Mouse (Mus musculus) small intestine, adult 2 months (tissue): ENCODE data around the gene Vldlr. TPM values are rescaled to one million over a fixed set of nuclear protein-coding genes. Genes with fewer than 3 reads are reported as not detected.

Source experiments
- H3K27ac ChIP-seq: fragments of 200-500 bp; 2 replicates; pipeline ENCODE4 v1.5.1; 2012; ENCODE audit warnings: low read depth, low read length, control low read depth, inconsistent platforms; ENCODE audit not compliant: insufficient read depth
- H3K27me3 ChIP-seq: fragments of 200-500 bp; 2 replicates; pipeline ENCODE4 v1.6.1; 2012; ENCODE audit warnings: mild to moderate bottlenecking, moderate library complexity, low read length, inconsistent platforms; ENCODE audit not compliant: control insufficient read depth, insufficient read depth
- H3K36me3 ChIP-seq: fragments of 200-500 bp; 2 replicates; pipeline ENCODE4 v1.6.1; 2012; ENCODE audit warnings: mild to moderate bottlenecking, low read length, control low read depth, inconsistent platforms; ENCODE audit not compliant: control insufficient read depth, insufficient read depth
- H3K4me1 ChIP-seq: fragments of 200-500 bp; 2 replicates; pipeline ENCODE4 v1.6.1; 2012; ENCODE audit warnings: low read length, inconsistent platforms, mixed read lengths; ENCODE audit not compliant: control insufficient read depth, insufficient read depth, insufficient read length
- H3K4me3 ChIP-seq: fragments of 200-500 bp; 2 replicates; pipeline ENCODE4 v1.5.1; 2012; ENCODE audit warnings: low read depth, mild to moderate bottlenecking, control low read depth, inconsistent platforms, low read length, moderate library complexity
- CTCF ChIP-seq: fragments of 200-500 bp; IDR thresholded peaks from 2 replicates; pipeline ENCODE4 v1.5.1; 2012; ENCODE audit warnings: low read depth, mild to moderate bottlenecking, control low read depth, inconsistent platforms, low read length, moderate library complexity, mixed read lengths; ENCODE audit not compliant: insufficient replicate concordance, insufficient read length; ENCODE audit errors: extremely low read depth
- POLR2A ChIP-seq: fragments of 200-500 bp; IDR thresholded peaks from 2 replicates; pipeline ENCODE4 v1.6.1; 2012; ENCODE audit warnings: low read depth, mild to moderate bottlenecking, control low read depth, inconsistent platforms, low read length, moderate library complexity
- WGBS: fragments of 180-500 bp; shearing (Covaris S2); methylation state at CpG from one replicate; pipeline ENCODE4 v1.1.7; 2018; 5-methylcytosine and 5-hydroxymethylcytosine counted together
- polyA plus RNA-seq: library from polyadenylated mRNA; depleted of rRNA; stranded (reverse); fragments of >200 nt; gene quantifications from 2 replicates; pipeline ENCODE4 v1.2.3, GENCODE M21; 2012; rRNA removed

Gene Vldlr
- 3.9 and 5.6 TPM in 2 replicates for polyA plus RNA-seq

- Histone ChIP-seq H3K36me3 (no peaks in the 10 kb centered on the region), H3K27ac (no peak within 1 kb of the TSS), H3K27me3 (peaks cover 13% of the 10 kb centered on the region), H3K4me3 (peak within 1 kb of the TSS; percentile 48), H3K4me1 (peaks cover 12% of the 10 kb centered on the region)
- 10% methylated on average over 11 of the region's 11 CpGs for WGBS
- TF ChIP-seq POLR2A (no peak), CTCF (no peak)
These were observed at the start of gene Vldlr for GRCm38 (mm10) chr19:27216318-27216717. Gene Vldlr (plus strand): TSS chr19:27216484.

GRCm38 (mm10) chr19:27167601-27168319 lies 48.5 kb upstream of the Vldlr start:
- TF ChIP-seq CTCF (no peak), POLR2A (no peak)
- H3K27me3 ChIP-seq = no peaks in the 10 kb centered on the region
- H3K4me1 ChIP-seq = no peaks in the 10 kb centered on the region
- no peak overlapping the region for H3K4me3 ChIP-seq
- H3K36me3 ChIP-seq = no peaks in the 10 kb centered on the region
- H3K27ac ChIP-seq = no peak overlapping the region
- WGBS = 53% methylated on average over 5 of the region's 5 CpGs

GRCm38 (mm10) chr19:27173836-27174235 lies 42.4 kb upstream of the Vldlr start:
- H3K4me1 ChIP-seq = no peaks in the 10 kb centered on the region
- no peak overlapping the region for H3K27ac ChIP-seq
- H3K27me3 ChIP-seq = no peaks in the 10 kb centered on the region
- TF ChIP-seq CTCF (no peak), POLR2A (no peak)
- 77% methylated on average over 2 of the region's 2 CpGs for WGBS
- H3K4me3 ChIP-seq = no peak overlapping the region
- no peaks in the 10 kb centered on the region for H3K36me3 ChIP-seq

GRCm38 (mm10) chr19:27175617-27176016 lies 40.7 kb upstream of the Vldlr start:
- WGBS = 37% methylated on average over 1 of the region's 1 CpGs
- Histone ChIP-seq H3K27me3 (no peaks in the 10 kb centered on the region), H3K4me3 (no peak overlapping the region), H3K4me1 (peaks cover 2% of the 10 kb centered on the region; the same call in 1 of the 2 replicates), H3K36me3 (no peaks in the 10 kb centered on the region), H3K27ac (no peak overlapping the region)
- TF ChIP-seq POLR2A (no peak), CTCF (no peak)

- TF ChIP-seq POLR2A = no peak
- no peak for TF ChIP-seq CTCF
- no peak overlapping the region for H3K27ac ChIP-seq
- no peaks in the 10 kb centered on the region for H3K27me3 ChIP-seq
- H3K36me3 ChIP-seq = no peaks in the 10 kb centered on the region
- H3K4me3 ChIP-seq = no peak overlapping the region
- H3K4me1 ChIP-seq = peaks cover 2% of the 10 kb centered on the region; the same call in 1 of the 2 replicates
- WGBS = 84% methylated on average over 4 of the region's 4 CpGs
These were observed 39.7 kb upstream of the Vldlr start for GRCm38 (mm10) chr19:27176558-27176957.

GRCm38 (mm10) chr19:27178195-27178807 lies 38.0 kb upstream of the Vldlr start:
- Histone ChIP-seq H3K36me3 (no peaks in the 10 kb centered on the region), H3K27ac (no peak overlapping the region), H3K27me3 (no peaks in the 10 kb centered on the region), H3K4me1 (peaks cover 2% of the 10 kb centered on the region; the same call in 1 of the 2 replicates), H3K4me3 (no peak overlapping the region)
- TF ChIP-seq POLR2A (no peak), CTCF (no peak)
- WGBS = 71% methylated on average over 5 of the region's 5 CpGs
